Mouse (Mus musculus): ENCODE data around the gene Atcay. TPM values are rescaled to one million over a fixed set of nuclear protein-coding genes. Genes with fewer than 3 reads are reported as not detected.
A peak's percentile ranks its signal among the peaks of the same experiment; 100 is the strongest.
"Not testable (repeated sequence)": the region's sequence is repeated elsewhere in the genome, so short reads cannot be mapped to it uniquely, and the experiment has no call there.

The Atcay gene
- polyA plus RNA-seq, 1 experiment from 2014 or later = 77.3 TPM

DNA sequence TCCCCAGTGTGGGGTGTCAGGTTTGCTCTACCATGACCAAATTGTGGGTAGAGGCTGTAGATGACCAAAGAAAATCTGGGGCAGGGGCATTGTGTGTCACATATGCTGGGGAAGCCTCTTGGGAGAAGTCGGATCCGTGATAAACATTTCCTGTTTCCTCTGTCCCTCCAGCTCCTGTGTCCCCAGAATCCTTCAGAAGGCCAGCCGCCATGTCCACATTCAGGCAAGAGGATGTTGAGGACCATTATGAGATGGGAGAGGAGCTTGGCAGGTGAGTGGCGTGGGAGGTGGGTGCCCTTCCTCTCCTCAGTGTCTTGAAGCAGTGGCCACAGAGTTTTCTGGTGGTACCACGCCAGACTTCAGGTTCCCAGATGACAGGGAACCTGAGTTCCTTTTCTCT is 46.8 kb downstream of the Atcay start, which contains the start of gene 4930442H23Rik:
TSS of gene 4930442H23Rik (minus strand) at position 45 of the 400 bp plus-strand sequence.
- peak within 1 kb of the TSS; percentile 72 for H3K9ac ChIP-seq (replicated peaks)
- H3K27ac ChIP-seq = peak within 1 kb of the TSS; percentile 85
- H3K4me3 ChIP-seq (replicated peaks) = peak within 1 kb of the TSS; percentile 53
- no peaks in the 10 kb centered on the region for H3K9me3 ChIP-seq
- no peaks in the 10 kb centered on the region for H3K27me3 ChIP-seq
- peaks cover 25% of the 10 kb centered on the region for H3K4me1 ChIP-seq (replicated peaks)
- H3K36me3 ChIP-seq = peaks cover 76% of the 10 kb centered on the region
- no peak for ATAC-seq
- H3K4me2 ChIP-seq (replicated peaks) = peak within 1 kb of the TSS; percentile 64
- 89% methylated on average over 5 of the region's 5 CpGs for WGBS

DNA sequence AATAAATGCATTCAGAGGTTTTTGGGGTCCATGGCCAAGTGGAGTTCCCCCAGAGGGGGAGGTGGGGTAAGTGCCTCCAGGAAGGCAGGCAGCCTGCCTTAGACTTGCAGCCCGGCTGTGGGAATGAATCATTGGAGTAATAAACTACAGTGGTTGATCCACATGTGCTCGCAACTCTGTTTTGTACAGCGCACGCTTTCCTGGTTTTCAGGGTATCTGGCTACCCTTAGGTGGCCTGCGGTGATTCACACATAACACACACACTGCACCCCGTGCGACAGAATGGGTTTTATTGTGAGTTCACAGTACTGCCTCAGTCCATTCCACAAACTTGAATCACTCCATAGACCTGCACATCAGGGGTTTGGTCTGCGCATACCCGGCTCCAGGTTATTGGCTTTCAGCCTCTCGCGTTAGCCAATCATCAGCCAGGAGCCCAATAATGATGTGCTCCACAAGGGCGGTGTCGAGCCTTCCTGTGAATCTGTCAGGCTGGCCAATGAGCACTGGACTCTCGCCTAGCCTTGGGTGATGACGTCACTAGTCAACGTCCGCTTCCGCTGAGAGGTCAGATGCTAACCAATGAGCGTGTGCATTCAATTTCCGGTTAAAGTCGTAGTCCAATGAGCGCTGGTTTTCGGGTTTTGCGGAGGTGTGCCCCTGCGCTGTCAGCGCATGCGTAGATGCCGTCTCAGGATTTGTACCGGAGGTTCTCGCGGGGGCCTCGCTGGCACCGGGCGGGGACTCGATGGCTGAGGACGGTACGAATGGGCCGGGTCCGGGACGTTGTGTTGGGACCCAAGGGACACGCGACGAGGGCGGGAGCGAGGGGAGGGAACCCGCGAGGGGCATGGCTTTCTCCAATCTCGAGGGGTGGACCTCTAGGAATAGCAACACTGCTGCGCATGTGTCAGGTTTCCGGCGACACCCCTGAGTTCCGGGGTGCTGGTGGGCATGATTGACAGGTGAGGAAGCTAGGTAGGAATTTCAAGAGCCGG is 48.0 kb downstream of the Atcay start, which contains the start of gene Dapk3:
TSS of gene Dapk3 (plus strand) at position 670 of the 998 bp plus-strand sequence.
- peak within 1 kb of the TSS; percentile 64 for H3K4me2 ChIP-seq (replicated peaks)
- H3K4me1 ChIP-seq (replicated peaks) = peaks cover 36% of the 10 kb centered on the region
- no peaks in the 10 kb centered on the region for H3K27me3 ChIP-seq
- peak within 1 kb of the TSS; percentile 53 for H3K4me3 ChIP-seq (replicated peaks)
- 4% methylated on average over 53 of the region's 53 CpGs for WGBS
- H3K9ac ChIP-seq (replicated peaks) = peak within 1 kb of the TSS; percentile 72
- peak within 1 kb of the TSS; percentile 85 for H3K27ac ChIP-seq
- ATAC-seq = peak; percentile 96
- H3K36me3 ChIP-seq = peaks cover 82% of the 10 kb centered on the region
- H3K9me3 ChIP-seq = no peaks in the 10 kb centered on the region

DNA sequence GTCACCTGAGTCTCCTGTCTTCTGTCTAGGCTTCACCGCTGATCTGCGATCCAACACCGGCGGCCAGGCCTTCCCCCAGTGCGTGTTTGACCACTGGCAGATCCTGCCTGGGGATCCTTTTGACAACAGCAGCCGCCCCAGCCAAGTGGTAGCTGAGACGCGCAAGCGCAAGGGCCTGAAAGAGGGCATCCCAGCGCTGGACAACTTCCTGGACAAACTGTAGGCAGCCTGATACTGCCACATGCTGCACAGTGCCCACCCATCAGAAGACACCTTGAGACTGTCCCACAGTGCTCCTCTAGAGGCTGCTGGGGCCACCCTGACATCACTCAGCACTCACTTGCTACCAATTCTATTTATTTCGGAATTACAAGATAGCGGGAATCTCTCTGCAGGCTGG is 48.8 kb downstream of the Atcay start:
- not testable (repeated sequence) for H3K9me3 ChIP-seq; H3K4me2 ChIP-seq (replicated peaks); H3K27me3 ChIP-seq; H3K9ac ChIP-seq (replicated peaks); H3K4me3 ChIP-seq (replicated peaks); ATAC-seq
- WGBS = 82% methylated on average over 12 of the region's 12 CpGs
- Histone ChIP-seq H3K4me1 (replicated peaks) (peaks cover 43% of the 10 kb centered on the region), H3K36me3 (peaks cover 77% of the 10 kb centered on the region), H3K27ac (peak overlapping the region; percentile 58)

DNA sequence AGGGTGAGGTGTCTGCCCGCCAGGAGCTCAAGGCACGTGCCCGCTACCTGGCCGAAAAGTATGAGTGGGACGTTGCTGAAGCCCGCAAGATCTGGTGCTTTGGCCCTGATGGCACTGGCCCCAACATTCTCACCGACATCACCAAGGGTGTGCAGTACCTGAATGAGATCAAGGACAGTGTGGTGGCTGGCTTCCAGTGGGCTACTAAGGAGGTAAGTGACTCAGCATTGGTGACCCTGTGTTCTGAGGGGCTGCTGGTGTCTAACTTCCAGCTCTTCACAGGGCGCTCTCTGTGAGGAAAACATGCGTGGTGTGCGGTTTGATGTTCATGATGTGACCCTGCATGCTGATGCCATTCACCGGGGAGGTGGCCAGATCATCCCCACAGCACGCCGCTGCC is 49.7 kb downstream of the Atcay start:
- Histone ChIP-seq H3K4me1 (replicated peaks) (peaks cover 45% of the 10 kb centered on the region), H3K27ac (no peak overlapping the region), H3K27me3 (no peaks in the 10 kb centered on the region), H3K4me2 (replicated peaks) (no peak overlapping the region), H3K4me3 (replicated peaks) (no peak overlapping the region), H3K36me3 (peaks cover 71% of the 10 kb centered on the region), H3K9ac (replicated peaks) (no peak overlapping the region), H3K9me3 (no peaks in the 10 kb centered on the region)
- no peak for ATAC-seq
- WGBS = 94% methylated on average over 13 of the region's 13 CpGs

DNA sequence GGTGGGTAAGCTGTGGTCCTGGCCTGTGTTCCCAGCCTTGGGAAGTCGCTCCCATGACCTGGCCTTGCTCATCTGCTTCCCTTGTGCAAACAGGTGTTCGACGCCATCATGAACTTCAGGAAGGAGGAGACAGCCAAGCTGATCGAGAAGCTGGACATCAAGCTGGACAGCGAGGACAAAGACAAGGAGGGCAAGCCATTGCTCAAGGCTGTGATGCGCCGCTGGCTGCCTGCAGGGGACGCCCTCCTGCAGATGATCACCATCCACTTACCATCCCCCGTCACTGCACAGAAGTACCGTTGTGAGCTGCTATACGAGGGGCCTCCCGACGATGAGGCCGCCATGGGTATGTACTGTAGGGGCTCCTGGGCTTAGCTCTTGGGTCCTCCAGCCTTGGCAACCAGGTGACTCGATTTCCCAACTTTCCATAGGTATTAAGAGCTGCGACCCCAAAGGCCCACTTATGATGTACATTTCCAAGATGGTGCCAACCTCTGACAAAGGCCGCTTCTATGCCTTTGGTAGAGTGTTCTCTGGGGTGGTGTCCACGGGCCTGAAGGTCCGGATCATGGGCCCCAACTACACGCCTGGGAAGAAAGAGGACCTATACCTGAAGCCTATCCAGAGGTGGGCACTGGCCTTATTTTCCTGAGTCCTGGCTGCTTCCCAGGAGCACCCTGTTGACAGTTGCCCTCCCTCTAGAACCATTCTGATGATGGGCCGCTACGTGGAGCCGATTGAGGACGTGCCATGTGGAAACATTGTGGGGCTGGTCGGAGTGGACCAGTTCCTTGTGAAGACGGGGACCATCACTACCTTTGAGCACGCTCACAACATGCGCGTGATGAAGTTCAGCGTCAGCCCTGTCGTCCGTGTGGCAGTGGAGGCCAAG is 50.9 kb downstream of the Atcay start:
- no peaks in the 10 kb centered on the region for H3K27me3 ChIP-seq
- H3K4me1 ChIP-seq (replicated peaks) = peaks cover 58% of the 10 kb centered on the region
- peaks cover 60% of the 10 kb centered on the region for H3K36me3 ChIP-seq
- no peaks in the 10 kb centered on the region for H3K9me3 ChIP-seq
- H3K27ac ChIP-seq = 0 out of 2 replicates have a peak overlapping the region, but pooled peaks have one; percentile 20
- H3K9ac ChIP-seq (replicated peaks) = no peak overlapping the region
- no peak for ATAC-seq
- no peak overlapping the region for H3K4me3 ChIP-seq (replicated peaks)
- WGBS = 91% methylated on average over 32 of the region's 32 CpGs
- H3K4me2 ChIP-seq (replicated peaks) = no peak overlapping the region

DNA sequence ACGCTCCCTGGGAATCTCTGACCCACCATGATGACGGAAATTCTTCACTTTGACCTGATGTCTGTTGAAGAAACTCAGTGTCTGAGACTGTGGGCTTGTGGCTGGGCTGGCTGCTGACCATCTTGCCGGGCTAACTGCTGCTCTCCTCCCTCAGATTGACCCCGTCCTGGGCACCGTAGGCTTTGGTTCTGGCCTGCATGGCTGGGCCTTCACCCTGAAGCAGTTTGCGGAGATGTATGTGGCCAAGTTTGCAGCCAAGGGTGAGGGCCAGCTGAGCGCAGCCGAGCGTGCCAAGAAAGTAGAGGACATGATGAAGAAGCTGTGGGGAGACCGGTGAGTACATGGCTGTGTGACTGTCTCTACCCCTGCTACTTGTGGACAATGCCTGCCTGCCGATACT is 51.7 kb downstream of the Atcay start:
- Histone ChIP-seq H3K9me3 (no peaks in the 10 kb centered on the region), H3K9ac (replicated peaks) (no peak overlapping the region), H3K4me1 (replicated peaks) (peaks cover 63% of the 10 kb centered on the region), H3K4me3 (replicated peaks) (0 out of 2 replicates have a peak overlapping the region, but pooled peaks have one; percentile 100), H3K27ac (no peak overlapping the region), H3K27me3 (no peaks in the 10 kb centered on the region), H3K4me2 (replicated peaks) (no peak overlapping the region), H3K36me3 (peaks cover 52% of the 10 kb centered on the region)
- no peak for ATAC-seq
- 94% methylated on average over 11 of the region's 11 CpGs for WGBS

DNA sequence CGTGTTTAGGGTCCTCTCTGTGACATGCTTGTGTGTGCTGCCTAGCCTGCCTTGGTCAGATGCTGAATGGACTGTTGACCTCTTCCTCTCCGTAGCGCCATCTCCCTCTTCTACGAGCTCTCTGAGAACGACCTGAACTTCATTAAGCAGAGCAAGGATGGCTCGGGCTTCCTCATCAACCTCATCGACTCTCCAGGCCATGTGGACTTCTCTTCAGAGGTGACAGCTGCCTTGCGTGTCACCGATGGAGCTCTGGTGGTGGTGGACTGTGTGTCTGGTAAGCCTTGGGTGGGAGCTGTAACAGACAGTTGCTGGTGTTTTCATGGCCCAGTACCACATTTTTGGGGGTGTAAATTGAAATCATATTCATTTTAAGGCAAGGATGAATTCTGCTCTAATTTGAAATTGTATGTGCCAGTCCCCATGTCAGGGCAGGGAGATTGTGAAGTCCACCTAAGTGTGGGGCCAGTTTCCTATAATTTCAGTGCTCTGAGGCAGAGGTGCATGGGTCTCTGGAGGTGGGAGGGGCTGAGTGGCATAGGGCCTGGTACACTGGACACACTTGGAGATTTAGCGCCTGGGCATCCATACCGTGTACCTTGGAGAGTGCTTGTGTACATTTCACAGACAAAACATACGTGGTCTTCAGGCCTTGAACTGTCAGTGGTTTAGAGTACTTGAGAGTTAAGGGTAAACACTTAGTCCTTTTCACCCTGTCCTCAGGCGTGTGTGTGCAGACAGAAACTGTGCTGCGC is 52.5 kb downstream of the Atcay start:
- peaks cover 65% of the 10 kb centered on the region for H3K4me1 ChIP-seq (replicated peaks)
- H3K36me3 ChIP-seq = peaks cover 51% of the 10 kb centered on the region
- H3K27ac ChIP-seq = no peak overlapping the region

DNA sequence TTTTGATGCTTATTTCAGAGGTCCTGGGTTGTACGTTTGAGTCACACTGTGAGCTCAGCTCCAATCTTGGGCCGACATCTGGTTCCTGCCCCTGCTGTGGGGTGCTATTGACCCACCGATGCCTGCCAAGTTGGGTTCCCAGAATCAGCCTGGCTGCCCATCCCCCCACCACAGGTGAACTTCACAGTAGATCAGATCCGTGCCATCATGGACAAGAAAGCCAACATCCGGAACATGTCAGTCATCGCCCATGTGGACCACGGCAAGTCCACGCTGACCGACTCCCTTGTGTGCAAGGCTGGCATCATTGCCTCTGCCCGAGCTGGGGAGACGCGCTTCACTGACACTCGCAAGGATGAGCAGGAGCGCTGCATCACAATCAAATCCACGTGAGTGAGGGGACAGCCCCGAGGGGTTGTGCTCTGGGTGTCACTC is 53.1 kb downstream of the Atcay start:
- Histone ChIP-seq H3K9me3 (no peaks in the 10 kb centered on the region), H3K27me3 (no peaks in the 10 kb centered on the region), H3K4me1 (replicated peaks) (peaks cover 69% of the 10 kb centered on the region), H3K36me3 (peaks cover 51% of the 10 kb centered on the region), H3K4me2 (replicated peaks) (peak overlapping the region; percentile 95), H3K27ac (peak overlapping the region; percentile 96), H3K4me3 (replicated peaks) (peak overlapping the region; percentile 100), H3K9ac (replicated peaks) (peak overlapping the region; percentile 99)
- WGBS = 13% methylated on average over 16 of the region's 16 CpGs
- ATAC-seq = no peak

More for the DNA sequence above, 52.5 kb downstream of the Atcay start:
- Histone ChIP-seq H3K27me3 (no peaks in the 10 kb centered on the region), H3K9me3 (no peaks in the 10 kb centered on the region), H3K4me3 (replicated peaks) (peak overlapping the region; percentile 100), H3K4me2 (replicated peaks) (peak overlapping the region; percentile 95), H3K9ac (replicated peaks) (peak overlapping the region; percentile 99)
- 68% methylated on average over 14 of the region's 14 CpGs for WGBS
- ATAC-seq = no peak

DNA sequence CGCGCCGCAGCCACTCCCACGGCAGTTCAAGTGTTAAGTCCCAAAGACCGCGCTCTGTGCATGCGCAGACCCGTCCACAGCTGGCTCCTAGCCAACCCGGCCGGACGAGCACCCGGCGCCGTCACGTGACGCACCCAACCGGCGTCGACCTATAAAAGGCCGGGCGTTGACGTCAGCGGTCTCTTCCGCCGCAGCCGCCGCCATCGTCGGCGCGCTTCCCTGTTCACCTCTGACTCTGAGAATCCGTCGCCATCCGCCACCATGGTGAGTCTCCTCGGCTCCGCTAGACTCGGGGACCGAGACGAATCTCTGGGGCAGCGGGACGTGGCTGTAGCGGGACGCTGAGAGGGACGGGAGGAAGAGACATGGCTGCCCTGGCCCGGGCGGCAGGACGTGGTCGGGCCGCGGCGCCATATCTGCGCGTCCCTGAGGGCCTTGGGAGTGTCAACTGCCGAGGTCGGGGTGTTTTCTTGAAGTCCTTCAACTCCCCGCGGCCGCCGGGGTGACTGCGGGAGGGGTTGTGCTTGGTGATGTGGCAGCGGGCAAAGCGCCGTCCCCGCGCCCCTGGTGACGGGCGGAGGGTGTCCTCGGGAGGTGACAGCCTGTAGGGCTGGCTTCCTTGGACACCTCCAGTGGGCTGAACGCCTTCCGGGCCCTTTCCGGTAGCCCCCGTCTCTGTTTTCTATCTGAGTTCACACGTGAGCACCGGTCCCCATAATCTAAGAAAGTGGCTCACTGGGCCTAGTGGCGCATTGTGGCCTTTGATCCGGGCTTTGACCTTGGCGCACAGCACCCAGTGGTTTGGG is 54.0 kb downstream of the Atcay start, which contains the start of gene Eef2:
TSS of gene Eef2 (plus strand) at position 166 of the 806 bp plus-strand sequence.
- ATAC-seq = peak; percentile 74
- under 1% methylated on average over 77 of the region's 77 CpGs for WGBS
- peak within 1 kb of the TSS; percentile 95 for H3K4me2 ChIP-seq (replicated peaks)
- H3K36me3 ChIP-seq = peaks cover 44% of the 10 kb centered on the region
- peak within 1 kb of the TSS; percentile 100 for H3K4me3 ChIP-seq (replicated peaks)
- H3K27me3 ChIP-seq = no peaks in the 10 kb centered on the region
- H3K9ac ChIP-seq (replicated peaks) = peak within 1 kb of the TSS; percentile 99
- peaks cover 61% of the 10 kb centered on the region for H3K4me1 ChIP-seq (replicated peaks)
- H3K27ac ChIP-seq = peak within 1 kb of the TSS; percentile 96
- no peaks in the 10 kb centered on the region for H3K9me3 ChIP-seq

DNA sequence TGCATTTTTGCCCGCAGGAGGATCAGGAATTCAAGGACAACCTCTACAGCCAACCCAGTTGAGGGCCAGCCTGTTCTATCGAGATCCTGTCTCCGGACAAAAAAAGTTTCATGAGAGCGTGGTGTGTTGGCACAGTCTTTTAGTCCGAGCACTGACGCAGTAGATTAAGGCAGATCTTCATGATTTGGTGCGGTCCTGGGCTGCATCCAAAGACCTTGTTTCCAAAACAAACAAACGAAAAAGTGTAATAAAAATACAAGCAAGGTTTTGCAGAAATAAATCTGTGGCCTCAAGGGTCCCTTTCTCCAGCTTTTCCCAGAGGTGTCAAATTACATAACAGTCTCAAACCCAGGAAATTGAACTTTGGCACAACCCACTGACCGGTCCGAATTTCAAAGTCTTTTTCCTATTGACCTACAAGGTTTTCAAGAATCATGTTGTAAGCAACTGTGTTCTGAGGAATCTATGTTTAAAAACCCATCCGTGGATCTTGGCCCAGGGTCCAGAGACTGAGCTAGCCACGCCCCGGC is 54.6 kb downstream of the Atcay start:
- Histone ChIP-seq H3K4me2 (replicated peaks) (peak overlapping the region; percentile 95), H3K27ac (peak overlapping the region; percentile 96), H3K4me1 (replicated peaks) (peaks cover 61% of the 10 kb centered on the region), H3K4me3 (replicated peaks) (peak overlapping the region; percentile 100), H3K36me3 (peaks cover 37% of the 10 kb centered on the region), H3K9me3 (no peaks in the 10 kb centered on the region), H3K27me3 (no peaks in the 10 kb centered on the region), H3K9ac (replicated peaks) (peak overlapping the region; percentile 55; the same call in 1 of the 2 replicates)
- no peak for ATAC-seq
- 7% methylated on average over 13 of the region's 13 CpGs for WGBS
